Mouse (Mus musculus) gastrocnemius, postnatal 4 days (tissue): ENCODE data around the gene Ubiad1. TPM values are rescaled to one million over a fixed set of nuclear protein-coding genes. Genes with fewer than 3 reads are reported as not detected.

Source experiments
- DNase-seq, 2 experiments: peaks; one replicate each; pipeline ENCODE4 v3.0.0; 2021 to 2022; ENCODE audit warnings: low spot score in 2 of 2, mixed read lengths in 2 of 2
- long read RNA-seq, 2 experiments: library from polyadenylated mRNA; stranded (forward); transcript quantifications; one replicate each; pipeline ENCODE4 v2.0.0; 2021
- total RNA-seq, 2 experiments: library from RNA; stranded (reverse); gene quantifications; 2 replicates each; pipeline ENCODE4 v1.2.3; 2021

Ubiad1 gene
- 10 to 100 TPM in 1 of 2 experiments, 1 to 10 TPM in 1; 9.7 to 11.0 TPM for total RNA-seq
- long read RNA-seq, experiment 1, transcript Ubiad1-201 (2 exons, 2,992 nt), result major isoform, 13 of 15 reads
- long read RNA-seq, experiment 1, partial matches to known transcripts, result 0 of 15 reads
- long read RNA-seq, experiment 1, other reads (novel, unspliced or antisense), result 1 of 15 reads
- long read RNA-seq, experiment 2, transcript Ubiad1-201 (2 exons, 2,992 nt), result major isoform, 17 of 22 reads
- long read RNA-seq, experiment 2, partial matches to known transcripts, result 4 of 22 reads
- long read RNA-seq, experiment 2, other reads (novel, unspliced or antisense), result 1 of 22 reads

DNA sequence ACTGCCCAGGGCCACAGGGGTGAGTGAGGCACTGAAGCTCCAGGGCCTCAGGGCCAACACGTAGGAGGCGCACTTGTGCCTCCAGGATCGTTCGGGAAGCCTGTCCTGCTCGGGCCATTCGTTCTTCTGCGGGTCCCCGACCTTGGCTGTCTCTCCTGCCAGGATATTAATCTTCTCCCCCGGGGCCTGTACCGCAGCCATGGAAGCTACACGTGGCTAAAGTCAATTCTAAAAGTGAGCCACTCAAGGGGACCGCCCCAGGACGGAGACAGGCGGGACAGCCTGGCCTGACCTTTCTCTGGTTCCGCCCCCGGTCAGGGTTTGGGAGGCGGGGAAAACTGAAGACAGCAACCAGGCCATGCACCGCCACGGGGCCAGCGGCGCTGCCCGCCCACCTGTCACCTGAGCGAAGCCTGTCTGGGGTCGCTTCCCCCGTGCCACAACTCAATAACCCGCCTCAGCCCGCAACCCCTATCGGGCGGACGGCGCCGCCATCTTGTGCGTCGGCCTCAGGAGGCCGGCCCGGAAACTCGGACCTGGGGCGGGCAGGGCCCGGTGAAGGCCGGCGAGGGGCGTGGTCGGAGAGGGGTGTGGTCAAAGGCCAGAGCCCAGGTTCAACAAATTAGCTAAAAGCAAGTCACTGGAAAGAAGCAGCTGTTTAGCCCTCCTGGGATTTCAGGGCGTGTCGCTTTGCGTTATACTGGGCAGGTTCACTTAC lies at the start of gene Ubiad1:
Gene Ubiad1 (minus strand): TSS at position 522 of the 718 bp plus-strand sequence.
- peak; percentile 76 to 87 for DNase-seq

DNA sequence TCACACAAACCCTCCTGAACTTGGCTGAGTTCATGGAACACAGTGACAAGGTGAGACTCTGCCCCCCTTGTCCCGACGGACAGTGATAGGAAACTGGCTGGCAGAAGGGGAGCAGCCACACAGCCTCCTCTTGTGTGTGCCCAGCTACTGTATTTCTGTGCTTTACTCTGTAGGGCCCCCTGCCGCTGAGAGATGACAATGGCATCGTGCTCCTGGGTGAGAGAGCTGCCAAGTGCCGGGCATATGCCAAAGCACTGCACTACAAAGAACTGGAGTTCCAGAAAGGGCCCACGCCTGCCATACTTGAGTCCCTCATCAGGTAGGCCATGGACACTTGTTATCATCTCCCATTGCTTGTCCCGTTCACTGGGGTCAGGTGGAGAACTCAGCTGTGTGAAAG lies 46.9 kb upstream of the Ubiad1 start:
- no peak for DNase-seq

DNA sequence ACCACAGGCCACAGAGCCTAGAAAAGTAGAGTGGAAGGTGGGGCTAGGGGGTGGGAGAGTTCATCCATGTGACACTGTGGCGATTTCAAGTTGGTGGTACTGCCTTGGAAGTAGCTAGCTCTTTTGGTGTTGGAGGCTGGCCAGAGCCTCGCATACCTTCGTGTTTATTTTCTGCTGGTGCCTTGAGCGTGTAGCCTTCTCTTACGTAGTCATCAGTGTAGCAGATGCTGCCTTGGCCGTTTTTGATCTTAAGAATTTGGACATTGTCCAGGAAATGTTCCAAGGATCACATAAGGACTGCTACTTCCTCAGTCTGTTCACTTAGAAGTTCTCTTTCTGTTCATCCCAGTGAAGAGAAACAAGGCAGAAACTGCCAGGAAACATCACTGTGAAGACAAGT lies 45.9 kb upstream of the Ubiad1 start:
- DNase-seq, result no peak

DNA sequence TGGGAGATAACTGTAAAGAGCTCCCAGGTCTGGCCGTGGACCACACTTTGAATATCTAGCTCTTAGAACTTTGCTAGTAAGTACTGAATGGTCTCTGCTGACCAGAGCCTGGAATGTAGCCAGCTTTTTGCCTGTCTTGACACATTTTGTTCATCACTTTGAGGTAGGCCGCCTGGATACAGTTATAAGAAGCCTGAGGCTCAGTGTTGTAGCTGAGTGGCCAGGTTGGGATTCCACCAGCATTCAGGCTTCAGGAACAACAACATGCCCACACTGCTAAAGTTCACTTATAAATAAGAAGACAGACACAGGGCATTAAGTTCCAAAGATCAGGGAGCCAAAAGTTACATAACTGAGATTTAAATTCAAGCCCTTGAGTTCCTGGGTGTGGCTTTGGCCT lies 43.3 kb upstream of the Ubiad1 start:
- DNase-seq, result no peak

DNA sequence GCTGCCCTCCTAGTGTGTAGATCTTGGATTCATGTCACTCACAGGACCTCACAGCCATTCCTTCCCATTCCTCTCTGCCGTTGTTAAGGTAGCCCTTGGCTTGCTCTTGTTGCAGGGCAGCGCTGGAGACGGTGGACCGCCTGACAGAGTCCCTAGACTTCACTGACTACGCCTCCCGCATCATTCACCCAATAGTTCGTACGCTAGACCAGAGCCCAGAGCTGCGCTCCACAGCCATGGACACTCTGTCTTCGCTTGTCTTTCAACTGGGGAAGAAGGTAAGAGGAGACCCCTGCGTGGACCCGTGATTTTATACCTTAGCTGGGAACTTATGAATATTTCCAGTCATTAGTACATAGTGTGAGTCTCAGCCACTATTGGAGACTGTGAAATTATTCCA lies 39.9 kb upstream of the Ubiad1 start:
- DNase-seq, result no peak

DNA sequence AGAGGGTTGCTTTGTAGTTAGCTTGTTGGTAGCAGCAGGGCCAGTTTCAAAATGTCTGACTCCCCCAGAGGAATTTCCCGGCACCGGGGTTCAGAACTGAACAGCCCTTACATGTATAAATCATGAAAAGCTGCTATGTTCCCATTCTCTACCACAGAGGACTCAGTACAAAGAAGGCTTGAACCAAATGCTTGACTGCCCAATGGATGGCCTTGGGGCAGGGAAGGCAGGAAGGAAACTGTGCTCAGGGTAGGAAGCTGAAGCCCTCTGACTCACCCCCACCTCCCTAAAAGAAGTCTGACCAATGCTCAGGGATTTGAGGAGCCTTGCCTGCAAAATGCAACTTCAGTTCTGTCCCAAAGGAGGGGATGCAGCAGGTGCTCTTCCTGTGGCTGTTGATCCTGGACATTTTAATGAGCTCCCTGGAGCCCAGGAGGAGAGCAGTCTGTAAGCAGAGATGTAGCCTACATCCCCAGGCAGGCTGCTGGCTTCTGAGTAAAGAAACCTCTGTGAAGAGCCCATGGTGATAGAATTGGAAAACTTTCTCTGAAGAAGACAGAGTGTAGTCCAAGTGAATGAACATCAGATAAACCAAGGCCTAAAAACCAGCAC lies 37.1 kb upstream of the Ubiad1 start:
- no peak for DNase-seq

DNA sequence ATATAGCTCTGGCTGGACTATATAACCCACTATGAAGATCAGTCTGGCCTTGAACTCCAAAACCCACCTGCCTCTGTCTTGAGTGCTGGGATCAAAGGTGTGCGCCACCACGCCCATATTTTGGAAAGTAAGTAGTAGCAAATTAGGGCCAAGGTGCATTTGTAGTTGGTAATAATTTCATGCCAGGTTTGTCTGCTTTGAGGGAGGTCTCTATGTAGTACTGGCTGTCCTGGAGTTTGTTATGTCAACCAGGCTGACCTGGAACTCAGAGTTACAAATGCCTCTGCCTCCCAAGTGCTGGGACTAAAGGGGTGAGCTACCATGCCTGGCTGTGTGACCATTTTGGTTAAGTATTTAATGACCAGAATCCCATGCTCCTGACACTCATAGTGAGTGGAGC lies 35.7 kb upstream of the Ubiad1 start:
- DNase-seq, result no peak

DNA sequence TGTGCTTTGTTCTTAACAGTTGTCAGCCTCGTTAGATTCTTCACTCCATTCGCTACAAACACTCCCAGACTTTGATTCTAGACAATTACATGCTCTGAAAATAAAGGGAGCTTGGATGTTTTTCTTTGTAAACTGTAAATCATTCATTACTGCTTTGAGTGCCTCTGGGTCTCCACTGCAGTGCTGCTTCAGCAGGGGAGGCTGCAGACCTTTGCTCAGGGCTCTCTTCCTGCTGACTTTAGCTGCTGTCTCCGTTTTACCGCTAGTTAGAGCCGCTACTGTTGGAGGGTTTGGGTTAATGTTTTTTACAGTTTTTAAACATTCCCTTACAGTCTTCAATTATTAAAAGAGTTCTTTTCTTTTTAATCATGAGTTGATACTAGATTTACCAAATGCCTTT lies 28.9 kb upstream of the Ubiad1 start:
- DNase-seq, result no peak

DNA sequence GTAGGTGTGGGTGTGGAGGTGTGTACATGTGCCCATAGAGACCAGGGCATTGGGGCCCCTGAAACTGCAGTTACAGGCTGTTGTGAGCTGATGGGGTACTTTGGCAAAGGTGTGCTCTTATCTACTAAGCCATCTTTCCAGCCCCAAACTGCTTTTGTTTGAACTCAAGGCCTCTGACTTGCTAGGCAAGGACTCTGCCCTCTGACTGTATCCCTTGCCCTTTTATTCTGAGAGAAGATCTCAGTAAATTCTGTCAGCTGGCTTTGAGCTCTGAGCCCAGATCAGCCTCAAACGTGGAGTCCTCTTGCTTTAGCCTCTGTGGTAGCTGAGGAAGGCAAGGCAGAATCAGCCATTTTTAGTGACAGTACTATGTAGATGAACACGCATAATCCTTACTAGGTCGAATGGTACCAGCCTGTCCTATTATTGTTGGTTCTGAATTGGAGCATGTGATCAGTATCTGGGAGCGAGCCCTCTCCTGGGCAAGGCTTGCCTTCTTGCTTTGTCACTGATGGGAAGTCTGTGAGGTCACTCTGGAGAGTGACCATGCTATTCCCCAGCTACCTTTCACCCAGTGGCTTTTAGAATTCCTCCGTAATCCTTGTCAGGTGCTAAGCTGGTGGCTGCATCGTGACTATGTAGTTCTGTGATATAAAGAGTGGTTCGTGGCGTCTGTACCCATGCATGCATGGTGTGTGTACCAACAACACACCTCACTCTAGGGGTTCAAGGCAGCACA lies 28.0 kb upstream of the Ubiad1 start:
- DNase-seq, result no peak

DNA sequence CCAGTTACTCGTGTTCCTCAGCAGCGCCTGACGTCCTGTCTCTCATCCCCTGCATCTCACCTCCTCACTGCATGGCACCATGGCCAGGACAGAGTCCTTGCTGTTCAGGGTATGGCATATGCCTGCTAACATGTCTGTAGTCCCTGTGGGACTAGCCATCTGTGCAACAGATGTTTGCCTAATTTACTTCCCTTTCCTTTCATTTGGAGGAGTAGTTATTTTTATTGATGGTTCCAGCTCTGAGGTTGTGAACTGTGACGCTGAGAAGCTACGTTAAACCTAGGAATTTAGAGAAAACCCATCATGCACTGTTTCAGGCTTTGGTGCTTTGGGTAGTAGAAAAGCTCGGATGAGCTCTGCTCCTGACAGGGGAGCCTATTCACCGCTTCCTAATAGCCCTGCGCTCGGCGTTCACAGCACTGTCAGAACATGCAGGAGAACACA lies 26.8 kb upstream of the Ubiad1 start:
- no peak for DNase-seq

DNA sequence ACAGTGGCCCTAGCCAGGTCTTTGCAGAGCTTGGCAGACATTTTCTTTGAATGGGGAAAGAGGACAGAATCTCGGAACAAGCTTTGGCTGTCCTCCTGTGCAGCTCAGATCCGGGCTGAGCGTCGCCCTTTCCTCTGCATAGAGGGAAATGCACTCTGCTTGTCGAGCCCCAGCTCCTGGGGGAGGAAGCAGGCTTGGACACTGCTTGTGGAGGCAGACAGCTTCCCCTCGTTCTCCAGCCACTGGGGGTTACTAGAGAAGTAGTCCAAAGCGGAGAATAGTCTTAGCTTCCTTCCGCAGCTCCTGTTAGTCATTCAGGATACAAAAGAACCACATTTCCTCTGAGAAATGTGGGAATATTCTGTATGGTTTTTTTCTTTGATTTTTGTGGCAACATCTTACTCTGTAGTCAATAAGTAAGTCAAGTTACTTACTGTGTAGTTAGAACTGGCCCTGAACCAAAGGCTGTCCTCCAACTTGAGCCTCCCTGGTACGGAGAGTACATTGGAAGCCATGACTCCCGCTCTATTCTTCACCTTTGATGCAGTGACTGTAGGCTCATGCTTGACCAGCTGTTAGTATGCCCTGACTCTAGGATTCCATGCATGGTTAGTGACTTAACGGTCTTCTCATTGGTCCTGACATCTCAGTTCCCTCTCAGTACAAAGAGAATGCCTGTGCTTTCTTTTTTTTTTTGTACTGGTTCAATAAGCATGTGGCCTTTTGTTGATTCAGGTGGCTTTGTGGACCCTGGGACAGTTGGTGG lies 25.1 kb upstream of the Ubiad1 start:
- no peak for DNase-seq

DNA sequence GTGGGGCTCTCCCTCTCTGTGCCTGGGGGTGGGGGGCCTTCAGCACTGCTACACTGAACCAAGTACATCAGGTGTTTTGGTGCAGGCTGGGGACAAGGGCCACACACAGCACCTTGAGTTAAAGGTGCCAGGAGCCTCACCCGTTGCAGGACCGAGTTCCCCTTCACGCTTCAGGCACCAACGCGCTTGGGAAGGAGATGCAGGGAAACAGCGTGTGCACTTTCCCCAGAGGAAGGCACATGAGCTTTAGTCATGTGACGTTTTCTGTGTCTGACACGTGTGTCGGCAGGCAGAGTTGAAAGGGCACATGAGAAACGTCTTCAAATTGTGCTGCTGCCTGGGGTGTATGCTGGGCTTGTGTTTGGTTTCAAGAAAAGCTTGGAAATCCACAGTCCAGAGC lies 23.8 kb upstream of the Ubiad1 start:
- DNase-seq, result no peak

DNA sequence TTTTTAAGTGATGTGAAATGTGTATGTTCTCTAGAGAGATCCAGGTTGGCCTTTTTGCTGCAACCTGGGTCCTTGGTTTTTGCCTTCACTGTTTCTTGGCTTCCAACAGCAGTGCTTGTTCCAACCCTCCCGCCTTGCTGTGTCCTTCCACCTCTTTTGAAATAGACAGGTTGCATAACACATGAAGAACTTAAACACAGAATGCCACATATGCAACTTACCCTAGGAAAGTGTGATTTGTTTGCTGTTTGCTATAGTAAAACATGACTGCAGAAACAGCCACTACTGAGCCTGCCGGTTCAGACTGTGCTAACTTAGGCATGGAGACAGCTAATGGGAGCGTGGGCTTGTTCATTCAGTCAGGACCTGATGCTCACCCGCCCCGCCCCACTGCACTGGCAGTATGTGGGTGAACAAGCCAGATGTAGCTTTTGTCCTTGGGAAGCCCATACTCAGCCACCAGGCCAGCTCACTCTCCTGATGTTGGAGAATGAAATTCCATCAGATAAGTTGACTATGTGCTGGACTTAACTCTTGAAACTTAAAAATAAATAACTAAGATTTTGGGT lies 22.0 kb upstream of the Ubiad1 start:
- DNase-seq, result no peak

DNA sequence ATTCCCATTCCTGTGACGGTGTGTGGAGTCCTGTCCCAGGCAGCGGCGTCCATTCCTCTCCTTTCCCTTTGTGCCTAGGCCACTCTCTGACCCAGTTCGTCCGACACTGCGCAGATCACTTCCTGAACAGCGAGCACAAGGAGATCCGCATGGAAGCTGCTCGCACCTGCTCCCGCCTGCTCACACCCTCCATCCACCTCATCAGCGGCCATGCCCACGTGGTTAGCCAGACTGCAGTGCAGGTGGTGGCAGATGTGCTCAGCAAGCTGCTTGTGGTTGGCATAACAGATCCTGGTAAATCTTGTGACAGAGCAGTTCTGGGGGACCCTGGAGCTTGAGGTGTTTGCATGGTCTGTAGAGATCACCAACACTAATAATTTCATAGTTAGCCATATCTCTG lies 20.3 kb upstream of the Ubiad1 start:
- no peak for DNase-seq

DNA sequence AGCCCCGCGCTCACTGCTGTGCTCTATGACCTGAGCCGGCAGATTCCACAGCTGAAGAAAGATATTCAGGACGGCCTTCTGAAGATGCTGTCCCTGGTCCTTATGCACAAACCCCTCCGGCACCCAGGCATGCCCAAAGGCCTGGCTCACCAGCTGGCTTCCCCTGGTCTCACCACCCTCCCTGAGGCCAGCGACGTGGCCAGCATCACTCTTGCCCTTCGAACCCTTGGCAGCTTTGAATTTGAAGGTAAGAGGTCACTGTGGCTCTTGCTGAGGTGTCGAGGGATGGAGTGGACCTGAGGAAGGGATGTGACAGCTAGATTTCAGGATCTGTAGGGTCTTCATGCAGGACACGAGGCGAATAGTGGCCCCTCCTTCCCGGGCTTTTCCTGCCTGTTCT lies 19.7 kb upstream of the Ubiad1 start:
- no peak for DNase-seq

DNA sequence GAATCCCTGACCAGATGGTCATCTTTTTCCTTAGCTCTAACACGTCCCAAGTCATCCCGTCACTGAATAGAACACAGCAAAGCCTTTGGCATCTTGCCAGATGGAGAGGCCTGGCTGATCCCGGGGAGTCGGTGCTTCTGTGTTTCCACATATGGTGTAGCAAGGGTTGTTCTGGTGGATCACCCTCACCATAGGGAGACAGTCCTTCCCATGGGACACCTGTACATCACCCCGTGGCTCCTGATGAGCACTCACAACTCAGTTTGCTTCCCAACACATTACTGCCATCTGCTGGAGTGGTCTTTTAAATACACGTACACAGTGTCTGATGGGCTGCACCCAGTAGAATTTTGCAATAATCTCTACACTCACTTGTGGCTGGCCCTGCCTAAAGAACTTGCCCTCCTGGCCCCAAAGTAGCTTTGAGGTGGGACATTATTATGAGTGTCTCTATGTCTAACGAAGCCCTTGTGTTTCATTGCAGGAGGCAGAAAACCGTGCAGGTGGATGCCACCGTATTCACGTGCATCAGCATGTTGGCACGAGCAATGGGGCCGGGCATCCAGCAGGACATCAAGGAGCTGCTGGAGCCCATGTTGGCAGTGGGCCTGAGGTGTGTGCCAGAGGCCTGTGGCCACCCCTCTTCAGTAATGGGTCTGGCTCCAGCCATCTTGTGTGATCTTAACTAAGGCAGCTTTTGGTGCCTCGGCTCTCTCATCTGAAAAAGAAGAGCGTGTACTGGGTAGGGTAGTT lies 18.8 kb upstream of the Ubiad1 start:
- no peak for DNase-seq

DNA sequence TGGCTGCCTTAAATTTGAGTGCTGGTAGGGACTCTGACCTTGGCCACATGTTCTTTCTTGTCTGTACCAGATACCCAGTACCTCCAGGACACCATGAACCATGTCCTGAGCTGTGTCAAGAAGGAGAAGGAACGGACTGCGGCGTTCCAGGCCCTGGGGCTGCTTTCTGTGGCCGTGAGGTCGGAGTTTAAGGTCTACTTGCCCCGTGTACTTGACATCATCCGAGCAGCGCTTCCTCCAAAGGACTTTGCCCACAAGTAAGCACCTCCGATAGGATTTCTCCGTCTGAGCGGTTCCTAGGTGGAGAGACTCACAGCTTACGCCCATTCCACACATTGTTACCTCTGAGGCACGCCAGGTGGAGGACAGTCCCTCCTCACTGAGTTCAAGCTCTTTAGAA lies 18.1 kb upstream of the Ubiad1 start:
- no peak for DNase-seq

DNA sequence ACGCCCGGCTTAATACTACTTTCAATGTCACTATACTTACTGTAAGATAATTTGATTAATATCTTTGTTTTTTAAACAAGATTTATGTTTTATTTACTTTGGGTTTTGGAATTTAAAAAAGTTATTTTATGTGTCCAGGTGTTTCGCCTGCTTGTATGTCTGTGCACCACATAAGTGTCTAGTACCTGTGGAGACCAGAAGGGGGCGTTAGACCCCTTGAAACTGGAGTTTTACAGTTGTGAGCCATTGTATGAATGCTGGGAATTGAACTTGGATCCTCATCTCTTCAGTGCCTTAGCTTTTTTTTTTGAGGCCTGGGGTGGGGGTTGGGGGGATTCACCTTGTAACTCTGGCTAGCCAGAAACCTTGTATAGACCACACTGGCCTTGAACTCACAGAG lies 17.2 kb upstream of the Ubiad1 start:
- DNase-seq, result no peak

DNA sequence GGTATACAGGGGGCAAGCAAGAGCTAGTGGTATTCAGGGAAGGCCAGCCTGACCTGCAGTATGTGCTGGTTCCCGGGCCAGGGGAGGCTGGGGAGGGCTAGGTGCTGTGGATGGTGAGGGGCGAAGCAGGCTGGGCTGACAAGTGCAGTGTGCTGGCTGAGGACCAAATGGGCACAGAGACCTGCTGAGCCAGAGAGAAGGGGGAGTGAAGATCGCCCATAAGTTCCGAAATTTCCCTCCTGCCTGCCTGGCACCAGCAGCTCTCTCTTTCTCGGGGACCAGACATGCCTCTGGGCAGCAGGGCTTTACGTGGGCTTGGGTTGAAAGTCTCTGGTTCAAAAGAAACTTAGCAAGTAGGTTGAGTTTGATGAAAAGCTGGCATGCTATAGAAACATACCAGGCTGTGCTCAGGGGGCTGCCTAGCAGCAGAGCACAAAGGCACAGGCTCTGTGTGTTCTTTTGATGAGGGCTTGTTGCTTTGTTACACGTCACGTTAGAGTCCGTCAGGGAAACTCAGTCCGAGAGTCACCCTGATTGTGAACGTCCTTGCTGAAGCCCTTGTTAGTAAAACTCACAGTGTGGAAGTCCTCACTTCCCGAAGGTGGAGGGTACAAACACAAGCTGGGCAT lies 16.2 kb upstream of the Ubiad1 start:
- DNase-seq, result no peak
